Mouse (Mus musculus): ENCODE results near the gene Cd22. TPM values are rescaled to one million over a fixed set of nuclear protein-coding genes. Genes with fewer than 3 reads are reported as not detected.

The Cd22 gene
- polyA plus RNA-seq, 1 experiment from 2014 or later = 0.05 TPM

GRCm38 (mm10) chr7:30908992-30909431 lies 28.9 kb upstream of the Cd22 start:
- 28% methylated on average over 17 of the region's 17 CpGs for WGBS
- no peak overlapping the region for H3K4me3 ChIP-seq (ENCODE audit: low read depth, low read length)

GRCm38 (mm10) chr7:30908277-30908991 lies 28.3 kb upstream of the Cd22 start:
- WGBS = 2% methylated on average over 21 of the region's 26 CpGs
- ATAC-seq (ENCODE audit: insufficient read depth, low FRiP score, low TSS enrichment) (peak; percentile 71), DNase-seq (ENCODE audit: low spot score) (peak; percentile 53)
- Histone ChIP-seq H3K27me3 (ENCODE audit: control insufficient read depth, insufficient read depth, low read length) (no peaks in the 10 kb centered on the region), H3K4me1 (ENCODE audit: control insufficient read depth, insufficient read depth, low read length) (no peaks in the 10 kb centered on the region), H3K4me3 (ENCODE audit: low read depth, low read length) (peak overlapping the region; percentile 15), H3K9ac (ENCODE audit: low read length) (no peak overlapping the region), H3K9me3 (ENCODE audit: control insufficient read depth, low read length) (no peaks in the 10 kb centered on the region), H3K36me3 (ENCODE audit: control insufficient read depth, insufficient read depth, low read length) (no peaks in the 10 kb centered on the region), H3K27ac (ENCODE audit: low read depth, low read length) (no peak overlapping the region), H3K4me2 (ENCODE audit: low read depth) (peak overlapping the region; percentile 51)

More at GRCm38 (mm10) chr7:30908992-30909431, 28.9 kb upstream of the Cd22 start:
- Histone ChIP-seq H3K27me3 (ENCODE audit: control insufficient read depth, insufficient read depth, low read length) (no peaks in the 10 kb centered on the region), H3K36me3 (ENCODE audit: control insufficient read depth, insufficient read depth, low read length) (no peaks in the 10 kb centered on the region), H3K9me3 (ENCODE audit: control insufficient read depth, low read length) (no peaks in the 10 kb centered on the region), H3K4me1 (ENCODE audit: control insufficient read depth, insufficient read depth, low read length) (no peaks in the 10 kb centered on the region), H3K27ac (ENCODE audit: low read depth, low read length) (no peak overlapping the region), H3K4me2 (ENCODE audit: low read depth) (peak overlapping the region; percentile 51), H3K9ac (ENCODE audit: low read length) (no peak overlapping the region)
- ATAC-seq (ENCODE audit: insufficient read depth, low FRiP score, low TSS enrichment) = peak; percentile 31; the same call in 1 of the 2 replicates
- no peak for DNase-seq (ENCODE audit: low spot score)

- Histone ChIP-seq H3K9me3 (ENCODE audit: control insufficient read depth, low read length) (no peaks in the 10 kb centered on the region), H3K4me1 (ENCODE audit: control insufficient read depth, insufficient read depth, low read length) (no peaks in the 10 kb centered on the region), H3K9ac (ENCODE audit: low read length) (no peak overlapping the region), H3K27me3 (ENCODE audit: control insufficient read depth, insufficient read depth, low read length) (no peaks in the 10 kb centered on the region), H3K4me2 (ENCODE audit: low read depth) (no peak overlapping the region), H3K4me3 (ENCODE audit: low read depth, low read length) (no peak overlapping the region), H3K36me3 (ENCODE audit: control insufficient read depth, insufficient read depth, low read length) (no peaks in the 10 kb centered on the region), H3K27ac (ENCODE audit: low read depth, low read length) (no peak overlapping the region)
- no peak for ATAC-seq (ENCODE audit: insufficient read depth, low FRiP score, low TSS enrichment)
- WGBS = 60% methylated on average over 4 of the region's 4 CpGs
- no peak for DNase-seq (ENCODE audit: low spot score)
These were observed 23.9 kb upstream of the Cd22 start for GRCm38 (mm10) chr7:30904042-30904441.

DNA sequence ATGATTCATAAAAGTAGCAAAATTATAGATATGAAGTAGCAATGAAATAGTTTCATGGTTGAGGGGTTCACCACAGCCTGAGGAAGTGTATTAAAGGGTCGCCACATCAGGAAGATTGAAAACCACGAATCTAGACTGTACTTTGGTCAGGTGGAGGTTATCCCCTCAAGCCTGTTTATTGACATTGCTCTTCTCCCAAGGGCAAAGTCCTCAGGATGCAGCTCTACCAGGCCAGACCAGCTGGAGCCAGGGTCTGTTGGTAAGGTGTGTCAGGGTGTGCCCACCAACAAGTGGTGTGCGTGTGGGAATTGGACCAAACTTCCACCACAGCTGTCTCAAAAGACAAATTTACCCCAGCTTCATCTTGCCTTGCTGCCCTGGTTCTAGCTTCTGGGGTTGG lies 15.1 kb upstream of the Cd22 start:
- WGBS = 91% methylated on average over 3 of the region's 3 CpGs
- Histone ChIP-seq H3K4me1 (ENCODE audit: control insufficient read depth, insufficient read depth, low read length) (no peaks in the 10 kb centered on the region), H3K9me3 (ENCODE audit: control insufficient read depth, low read length) (no peaks in the 10 kb centered on the region), H3K27ac (ENCODE audit: low read depth, low read length) (no peak overlapping the region), H3K9ac (ENCODE audit: low read length) (no peak overlapping the region), H3K4me3 (ENCODE audit: low read depth, low read length) (no peak overlapping the region), H3K4me2 (ENCODE audit: low read depth) (no peak overlapping the region), H3K36me3 (ENCODE audit: control insufficient read depth, insufficient read depth, low read length) (no peaks in the 10 kb centered on the region), H3K27me3 (ENCODE audit: control insufficient read depth, insufficient read depth, low read length) (no peaks in the 10 kb centered on the region)
- DNase-seq (ENCODE audit: low spot score) = no peak
- no peak for ATAC-seq (ENCODE audit: insufficient read depth, low FRiP score, low TSS enrichment)

DNA sequence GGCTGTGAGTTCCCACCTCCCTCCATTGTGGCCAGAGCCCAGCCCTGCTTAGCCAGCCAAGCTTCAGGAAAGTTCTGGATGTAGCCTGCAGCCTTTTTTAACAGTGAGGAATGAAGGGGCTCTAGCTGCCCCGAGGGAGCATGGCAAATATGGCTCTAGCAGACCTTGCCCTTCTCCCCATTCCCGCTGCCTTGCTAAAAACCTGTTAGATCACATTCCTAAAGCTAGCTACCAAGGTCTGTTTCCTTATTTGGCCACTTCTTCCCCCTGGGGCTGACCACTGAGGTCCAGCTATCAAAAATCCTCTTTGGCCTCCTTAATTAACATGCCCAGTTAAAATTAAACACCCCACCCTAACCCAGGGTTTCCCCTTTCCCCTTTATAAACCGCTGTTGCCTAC lies 12.4 kb upstream of the Cd22 start:
- no peak overlapping the region for H3K9ac ChIP-seq (ENCODE audit: low read length)
- no peaks in the 10 kb centered on the region for H3K9me3 ChIP-seq (ENCODE audit: control insufficient read depth, low read length)
- no peaks in the 10 kb centered on the region for H3K4me1 ChIP-seq (ENCODE audit: control insufficient read depth, insufficient read depth, low read length)
- DNase-seq (ENCODE audit: low spot score) (no peak), ATAC-seq (ENCODE audit: insufficient read depth, low FRiP score, low TSS enrichment) (no peak)
- no peaks in the 10 kb centered on the region for H3K36me3 ChIP-seq (ENCODE audit: control insufficient read depth, insufficient read depth, low read length)
- no peak overlapping the region for H3K4me2 ChIP-seq (ENCODE audit: low read depth)
- H3K27ac ChIP-seq (ENCODE audit: low read depth, low read length) = no peak overlapping the region
- 56% methylated on average over 3 of the region's 3 CpGs for WGBS
- no peak overlapping the region for H3K4me3 ChIP-seq (ENCODE audit: low read depth, low read length)
- H3K27me3 ChIP-seq (ENCODE audit: control insufficient read depth, insufficient read depth, low read length) = no peaks in the 10 kb centered on the region

- WGBS = 83% methylated on average over 9 of the region's 9 CpGs
These were observed 11.6 kb upstream of the Cd22 start for GRCm38 (mm10) chr7:30891746-30892145.

DNA sequence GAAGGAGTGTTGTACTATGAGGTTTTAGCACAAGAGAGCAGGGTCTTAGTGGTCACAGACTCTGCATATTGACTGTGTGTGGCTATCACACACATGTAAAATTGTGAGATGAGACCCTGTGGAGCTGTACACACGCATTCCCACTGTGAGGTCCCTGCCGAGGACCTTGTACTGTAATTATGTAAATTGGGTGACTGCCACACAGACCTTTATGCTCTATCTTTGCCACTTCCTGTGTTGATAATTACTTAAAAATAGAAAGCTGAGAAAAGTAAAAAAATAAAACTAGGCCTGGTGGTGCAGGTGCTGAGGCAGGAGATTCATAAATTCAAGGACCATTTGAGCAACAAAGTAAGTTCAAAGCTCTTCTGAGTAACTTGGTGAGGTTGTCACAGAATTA lies 10.5 kb upstream of the Cd22 start:
- Histone ChIP-seq H3K4me3 (ENCODE audit: low read depth, low read length) (no peak overlapping the region), H3K9ac (ENCODE audit: low read length) (no peak overlapping the region), H3K27me3 (ENCODE audit: control insufficient read depth, insufficient read depth, low read length) (no peaks in the 10 kb centered on the region), H3K36me3 (ENCODE audit: control insufficient read depth, insufficient read depth, low read length) (no peaks in the 10 kb centered on the region), H3K4me2 (ENCODE audit: low read depth) (no peak overlapping the region), H3K27ac (ENCODE audit: low read depth, low read length) (no peak overlapping the region), H3K9me3 (ENCODE audit: control insufficient read depth, low read length) (no peaks in the 10 kb centered on the region), H3K4me1 (ENCODE audit: control insufficient read depth, insufficient read depth, low read length) (no peaks in the 10 kb centered on the region)
- 69% methylated on average over 2 of the region's 2 CpGs for WGBS
- DNase-seq (ENCODE audit: low spot score) = no peak
- ATAC-seq (ENCODE audit: insufficient read depth, low FRiP score, low TSS enrichment) = no peak

More at GRCm38 (mm10) chr7:30891746-30892145, 11.6 kb upstream of the Cd22 start:
- no peak overlapping the region for H3K4me2 ChIP-seq (ENCODE audit: low read depth)
- no peaks in the 10 kb centered on the region for H3K4me1 ChIP-seq (ENCODE audit: control insufficient read depth, insufficient read depth, low read length)
- H3K4me3 ChIP-seq (ENCODE audit: low read depth, low read length) = no peak overlapping the region
- no peak overlapping the region for H3K9ac ChIP-seq (ENCODE audit: low read length)
- ATAC-seq (ENCODE audit: insufficient read depth, low FRiP score, low TSS enrichment) = no peak
- DNase-seq (ENCODE audit: low spot score) = no peak
- no peaks in the 10 kb centered on the region for H3K9me3 ChIP-seq (ENCODE audit: control insufficient read depth, low read length)
- no peaks in the 10 kb centered on the region for H3K27me3 ChIP-seq (ENCODE audit: control insufficient read depth, insufficient read depth, low read length)
- H3K36me3 ChIP-seq (ENCODE audit: control insufficient read depth, insufficient read depth, low read length) = no peaks in the 10 kb centered on the region
- no peak overlapping the region for H3K27ac ChIP-seq (ENCODE audit: low read depth, low read length)

GRCm38 (mm10) chr7:30888786-30889185 lies 8.6 kb upstream of the Cd22 start:
- no peak overlapping the region for H3K4me2 ChIP-seq (ENCODE audit: low read depth)
- ATAC-seq (ENCODE audit: insufficient read depth, low FRiP score, low TSS enrichment) = no peak
- H3K36me3 ChIP-seq (ENCODE audit: control insufficient read depth, insufficient read depth, low read length) = no peaks in the 10 kb centered on the region
- no peak overlapping the region for H3K9ac ChIP-seq (ENCODE audit: low read length)
- H3K4me1 ChIP-seq (ENCODE audit: control insufficient read depth, insufficient read depth, low read length) = no peaks in the 10 kb centered on the region
- H3K27ac ChIP-seq (ENCODE audit: low read depth, low read length) = no peak overlapping the region
- no peak for DNase-seq (ENCODE audit: low spot score)
- H3K27me3 ChIP-seq (ENCODE audit: control insufficient read depth, insufficient read depth, low read length) = no peaks in the 10 kb centered on the region
- no peak overlapping the region for H3K4me3 ChIP-seq (ENCODE audit: low read depth, low read length)
- WGBS = 74% methylated on average over 7 of the region's 7 CpGs
- H3K9me3 ChIP-seq (ENCODE audit: control insufficient read depth, low read length) = no peaks in the 10 kb centered on the region

DNA sequence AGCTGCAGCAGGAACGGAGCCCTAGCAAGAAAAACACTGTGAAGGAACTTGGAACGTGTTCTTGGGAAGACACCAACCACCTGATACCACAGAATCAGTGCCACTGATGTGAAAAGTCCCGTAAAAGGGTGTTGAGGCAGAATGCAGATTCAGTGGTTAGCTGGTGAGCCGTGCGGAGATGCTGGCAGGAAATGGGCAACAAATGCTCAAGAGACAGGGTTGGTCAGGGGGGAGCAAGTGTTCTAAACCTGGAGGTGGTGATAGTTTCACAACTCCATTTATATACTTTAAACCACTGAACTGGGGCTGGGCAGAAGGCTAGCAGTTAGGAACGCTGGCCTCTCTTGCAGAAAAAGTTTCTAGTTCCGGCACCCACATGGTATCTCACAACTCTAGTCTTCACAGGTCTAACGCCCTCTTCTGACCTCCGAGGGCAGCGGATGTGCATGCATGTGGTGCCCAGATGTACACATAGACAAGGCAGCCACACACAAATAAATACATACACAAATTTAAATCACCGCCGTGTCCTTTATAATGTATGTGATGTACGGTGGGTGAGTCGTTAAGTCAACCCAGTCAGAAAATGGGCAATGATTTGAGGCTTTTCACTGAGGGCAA lies 7.5 kb upstream of the Cd22 start:
- no peak overlapping the region for H3K27ac ChIP-seq (ENCODE audit: low read depth, low read length)
- WGBS = 84% methylated on average over 14 of the region's 14 CpGs
- no peak overlapping the region for H3K9ac ChIP-seq (ENCODE audit: low read length)
- no peak overlapping the region for H3K4me3 ChIP-seq (ENCODE audit: low read depth, low read length)
- DNase-seq (ENCODE audit: low spot score) (no peak), ATAC-seq (ENCODE audit: insufficient read depth, low FRiP score, low TSS enrichment) (no peak)
- no peaks in the 10 kb centered on the region for H3K27me3 ChIP-seq (ENCODE audit: control insufficient read depth, insufficient read depth, low read length)
- H3K4me1 ChIP-seq (ENCODE audit: control insufficient read depth, insufficient read depth, low read length) = no peaks in the 10 kb centered on the region
- H3K36me3 ChIP-seq (ENCODE audit: control insufficient read depth, insufficient read depth, low read length) = no peaks in the 10 kb centered on the region
- no peaks in the 10 kb centered on the region for H3K9me3 ChIP-seq (ENCODE audit: control insufficient read depth, low read length)
- H3K4me2 ChIP-seq (ENCODE audit: low read depth) = no peak overlapping the region

Data from neural tube, embryonic 11.5 days (tissue).